Mouse (Mus musculus) CH12.LX (cell line): ENCODE measurements at regions not wholly inside any gene's neighbourhood (a gene's known extent, or its start where the extent isn't known, plus 50 kb on each side); places are given as distances from the start of the nearest gene placed in this dataset.

ENCODE experiments used
- DNase-seq: peaks from one replicate; pipeline ENCODE4 v3.0.0-alpha.2; 2013; ENCODE audit errors: extremely low read depth
- H3K27ac ChIP-seq: 2 replicates; pipeline ENCODE4 v1.5.1; 2012; ENCODE audit warnings: low read depth, mild to moderate bottlenecking, control low read depth, moderate library complexity; ENCODE audit not compliant: insufficient read depth
- H3K27me3 ChIP-seq: replicated peaks from 2 replicates; pipeline ENCODE3; 2012; ENCODE audit warnings: inconsistent platforms
- H3K36me3 ChIP-seq, 2 experiments: replicated peaks in 1 of 2; 2 replicates each; pipeline versions ENCODE3 to v1.6.1; 2012; ENCODE audit warnings: inconsistent platforms in 1 of 2, low read length in 1 of 2, mild to moderate bottlenecking in 1 of 2, mixed read lengths in 1 of 2, moderate library complexity in 1 of 2; ENCODE audit not compliant: control insufficient read depth in 1 of 2, insufficient read depth in 1 of 2
- H3K4me1 ChIP-seq, 2 experiments: 2 replicates each; pipeline ENCODE4 v1.6.1; 2012; ENCODE audit warnings: inconsistent platforms in 1 of 2, moderate library complexity in 1 of 2; ENCODE audit not compliant: insufficient read depth in 2 of 2, control insufficient read depth in 1 of 2
- H3K4me2 ChIP-seq: 2 replicates; pipeline ENCODE4 v1.6.1; 2012; ENCODE audit warnings: low read depth, mild to moderate bottlenecking, control low read depth; ENCODE audit not compliant: poor library complexity, insufficient read depth, severe bottlenecking
- H3K4me3 ChIP-seq, 3 experiments: fragments of 150-350 bp in 1 of 3; sonication (generic) in 1 of 3; replicated peaks in 1 of 3; 2 replicates each; pipeline versions ENCODE3 to v1.5.1; 2011 to 2012; ENCODE audit warnings: low read depth in 2 of 3, low read length in 2 of 3, mild to moderate bottlenecking in 2 of 3, moderate library complexity in 2 of 3, control low read depth in 1 of 3, improper control_type of control experiment in 1 of 3, inconsistent platforms in 1 of 3, mixed read lengths in 1 of 3; ENCODE audit not compliant: poor library complexity in 1 of 3
- H3K79me2 ChIP-seq: replicated peaks from 2 replicates; pipeline ENCODE4 v1.6.1; 2012; ENCODE audit warnings: mild to moderate bottlenecking, moderate library complexity; ENCODE audit not compliant: control insufficient read depth, poor library complexity, insufficient read depth, severe bottlenecking; ENCODE audit errors: extremely low read depth
- H3K9ac ChIP-seq: 2 replicates; pipeline ENCODE4 v1.6.1; 2012; ENCODE audit warnings: low read depth, mild to moderate bottlenecking, control low read depth, moderate library complexity; ENCODE audit not compliant: insufficient read depth
- H3K9me3 ChIP-seq: replicated peaks from 2 replicates; pipeline ENCODE3; 2012; ENCODE audit warnings: low read length, inconsistent platforms, mixed read lengths
- BHLHE40 ChIP-seq: IDR thresholded peaks from 2 replicates; pipeline ENCODE4 v1.6.1; 2011; ENCODE audit warnings: mild to moderate bottlenecking, low read depth, low read length, improper control_type of control experiment
- ETS1 ChIP-seq: conservative IDR thresholded peaks from 2 replicates; pipeline ENCODE4 v1.6.1; 2012; ENCODE audit warnings: low read depth, mild to moderate bottlenecking, inconsistent platforms, low read length, improper control_type of control experiment, moderate library complexity
- HCFC1 ChIP-seq: IDR thresholded peaks from 2 replicates; pipeline ENCODE4 v1.6.1; 2012; ENCODE audit warnings: low read depth, mild to moderate bottlenecking, inconsistent platforms, low read length, improper control_type of control experiment
- IRF4 ChIP-seq: IDR thresholded peaks from 2 replicates; pipeline ENCODE4 v1.6.1; 2014; ENCODE audit warnings: low read depth, mild to moderate bottlenecking, inconsistent platforms, low read length, improper control_type of control experiment
- JUN ChIP-seq: IDR thresholded peaks from 2 replicates; pipeline ENCODE4 v1.6.1; 2011; ENCODE audit warnings: low read depth, mild to moderate bottlenecking, low read length, improper control_type of control experiment, moderate library complexity; ENCODE audit not compliant: insufficient read depth
- JUND ChIP-seq: conservative IDR thresholded peaks from 2 replicates; pipeline ENCODE4 v1.6.1; 2011; ENCODE audit warnings: low read depth, low read length, improper control_type of control experiment
- MAFK ChIP-seq: IDR thresholded peaks from 2 replicates; pipeline ENCODE4 v1.6.1; 2011; ENCODE audit warnings: low read length, improper control_type of control experiment; ENCODE audit not compliant: insufficient replicate concordance
- MAX ChIP-seq: IDR thresholded peaks from 2 replicates; pipeline ENCODE4 v1.6.1; 2011; ENCODE audit warnings: low read length, improper control_type of control experiment
- MAZ ChIP-seq: IDR thresholded peaks from 2 replicates; pipeline ENCODE4 v1.6.1; 2012; ENCODE audit warnings: low read depth, mild to moderate bottlenecking, inconsistent platforms, low read length, improper control_type of control experiment, moderate library complexity
- MYC ChIP-seq: IDR thresholded peaks from 2 replicates; pipeline ENCODE4 v1.6.1; 2011; ENCODE audit warnings: low read depth, mild to moderate bottlenecking, improper control_type of control experiment, low read length
- NELFE ChIP-seq: IDR thresholded peaks from 2 replicates; pipeline ENCODE4 v1.6.1; 2011; ENCODE audit warnings: low read depth, low read length, improper control_type of control experiment
- NRF1 ChIP-seq: IDR thresholded peaks from 2 replicates; pipeline ENCODE4 v1.6.1; 2014; ENCODE audit warnings: low read depth, mild to moderate bottlenecking, inconsistent platforms, low read length, improper control_type of control experiment, moderate library complexity
- PAX5 ChIP-seq: IDR thresholded peaks from 2 replicates; pipeline ENCODE4 v1.6.1; 2012; ENCODE audit warnings: low read length, inconsistent platforms, mixed read lengths
- POLR2AphosphoS2 ChIP-seq: IDR thresholded peaks from 2 replicates; pipeline ENCODE4 v1.6.1; 2011; ENCODE audit warnings: low read depth, low read length, improper control_type of control experiment
- RCOR1 ChIP-seq: conservative IDR thresholded peaks from 2 replicates; pipeline ENCODE4 v1.6.1; 2012; ENCODE audit warnings: low read depth, mild to moderate bottlenecking, inconsistent platforms, low read length, improper control_type of control experiment
- SIN3A ChIP-seq: IDR thresholded peaks from 2 replicates; pipeline ENCODE4 v1.6.1; 2012; ENCODE audit warnings: low read length, improper control_type of control experiment, inconsistent platforms
- SMC3 ChIP-seq: IDR thresholded peaks from 2 replicates; pipeline ENCODE4 v1.6.1; 2011; ENCODE audit warnings: low read depth, low read length, improper control_type of control experiment
- TBP ChIP-seq: conservative IDR thresholded peaks from 2 replicates; pipeline ENCODE4 v1.6.1; 2011; ENCODE audit warnings: low read depth, low read length, improper control_type of control experiment
- TCF12 ChIP-seq: IDR thresholded peaks from 2 replicates; pipeline ENCODE4 v1.6.1; 2014; ENCODE audit warnings: low read depth, mild to moderate bottlenecking, inconsistent platforms, low read length, improper control_type of control experiment
- UBTF ChIP-seq: IDR thresholded peaks from 2 replicates; pipeline ENCODE4 v1.6.1; 2012; ENCODE audit warnings: low read depth, mild to moderate bottlenecking, inconsistent platforms, low read length, improper control_type of control experiment, moderate library complexity
- USF1 ChIP-seq: IDR thresholded peaks from 2 replicates; pipeline ENCODE4 v1.6.1; 2014; ENCODE audit warnings: low read depth, mild to moderate bottlenecking, inconsistent platforms, low read length, improper control_type of control experiment
- ZKSCAN1 ChIP-seq: IDR thresholded peaks from 2 replicates; pipeline ENCODE4 v1.6.1; 2012; ENCODE audit warnings: low read depth, inconsistent platforms, low read length, improper control_type of control experiment, borderline replicate concordance
- ZMIZ1 ChIP-seq: IDR thresholded peaks from 2 replicates; pipeline ENCODE4 v1.6.1; 2012; ENCODE audit warnings: low read depth, mild to moderate bottlenecking, inconsistent platforms, low read length, improper control_type of control experiment
- ZNF384 ChIP-seq: IDR thresholded peaks from 2 replicates; pipeline ENCODE4 v1.6.1; 2012; ENCODE audit warnings: low read depth, low read length, improper control_type of control experiment, inconsistent platforms
- dilution Hi-C: fragments of 300-500 bp; cut with MboI; formaldehyde crosslinking; loops from 2 replicates; pipeline ENCODE4 v1.14.3; 2020; ENCODE audit warnings: low sequenced_read_pairs; ENCODE audit not compliant: extremely low pct_unique_long_range_greater_than_20kb, extremely low pct_ligation_motif_present
- in situ Hi-C: fragments of 300-500 bp; cut with MboI; formaldehyde crosslinking; loops from 3 replicates; pipeline ENCODE4 v1.14.3; 2019; ENCODE audit warnings: low sequenced_read_pairs, low pct_ligation_motif_present, low pct_unique_long_range_greater_than_20kb, mixed read lengths

GRCm38 (mm10) chr5:128526432-128526831 is 74.2 kb upstream of the Fzd10 start:
- TF ChIP-seq JUND (no peak), MYC (no peak), MAFK (no peak), BHLHE40 (no peak), NRF1 (no peak), SIN3A (no peak), POLR2AphosphoS2 (no peak), MAZ (no peak), ETS1 (no peak), TCF12 (no peak), RCOR1 (no peak), ZNF384 (no peak), SMC3 (no peak), PAX5 (no peak), TBP (no peak), MAX (no peak)

GRCm38 (mm10) chr5:128524377-128525280 is 76.0 kb upstream of the Fzd10 start:
- Histone ChIP-seq H3K27me3 (no peaks in the 10 kb centered on the region), H3K4me3 (no peak overlapping the region), H3K4me2 (no peak overlapping the region), H3K79me2 (no peaks in the 10 kb centered on the region), H3K9ac (no peak overlapping the region), H3K27ac (no peak overlapping the region), H3K36me3 (no peaks in the 10 kb centered on the region), H3K4me1 (no peaks in the 10 kb centered on the region)
- dilution Hi-C loops: no loop called here
- TF ChIP-seq HCFC1 (no peak), ZKSCAN1 (no peak), PAX5 (no peak), NELFE (no peak), MAX (no peak), IRF4 (no peak), UBTF (no peak), ZNF384 (no peak), SIN3A (no peak), MAZ (no peak), TBP (no peak), JUN (no peak), ZMIZ1 (no peak), USF1 (no peak)
- TF ChIP-seq, all 38 proteins: peak for 0
- peaks cover 85% of the 10 kb centered on the region for H3K9me3 ChIP-seq
- no peak for DNase-seq
- in situ Hi-C loops: no loop called here

More at GRCm38 (mm10) chr5:128526432-128526831, 74.2 kb upstream of the Fzd10 start:
- H3K36me3 ChIP-seq: no peaks in the 10 kb centered on the region
- H3K27ac ChIP-seq: no peak overlapping the region
- peaks cover 86% of the 10 kb centered on the region for H3K9me3 ChIP-seq
- dilution Hi-C loops (no loop called here), in situ Hi-C loops (no loop called here)
- H3K4me2 ChIP-seq: no peak overlapping the region
- no peaks in the 10 kb centered on the region for H3K27me3 ChIP-seq
- no peak overlapping the region for H3K4me3 ChIP-seq
- DNase-seq: no peak
- H3K9ac ChIP-seq: no peak overlapping the region
- H3K79me2 ChIP-seq: no peaks in the 10 kb centered on the region
- no peaks in the 10 kb centered on the region for H3K4me1 ChIP-seq
